Mouse (Mus musculus) CH12.LX (cell line): ENCODE measurements at regions not wholly inside any gene's neighbourhood (a gene's known extent, or its start where the extent isn't known, plus 50 kb on each side); places are given as distances from the start of the nearest gene placed in this dataset.

ENCODE experiments used
- CHD1 ChIP-seq: IDR thresholded peaks from 2 replicates; pipeline ENCODE4 v1.6.1; 2012; ENCODE audit warnings: low read depth, low read length, improper control_type of control experiment, inconsistent platforms
- CHD2 ChIP-seq: IDR thresholded peaks from 2 replicates; pipeline ENCODE4 v1.6.1; 2011; ENCODE audit warnings: low read length, improper control_type of control experiment
- CTCF ChIP-seq, 2 experiments: IDR thresholded peaks in 1 of 2; conservative IDR thresholded peaks in 1 of 2; 2 replicates each; pipeline ENCODE4 v1.5.1; 2011 to 2012; ENCODE audit warnings: low read depth in 2 of 2, low read length in 2 of 2, improper control_type of control experiment in 1 of 2, inconsistent platforms in 1 of 2, mild to moderate bottlenecking in 1 of 2, moderate library complexity in 1 of 2
- EP300 ChIP-seq: IDR thresholded peaks from 2 replicates; pipeline ENCODE4 v1.6.1; 2011; ENCODE audit warnings: low read length, improper control_type of control experiment
- MAZ ChIP-seq: IDR thresholded peaks from 2 replicates; pipeline ENCODE4 v1.6.1; 2012; ENCODE audit warnings: low read depth, mild to moderate bottlenecking, inconsistent platforms, low read length, improper control_type of control experiment, moderate library complexity
- POLR2A ChIP-seq: IDR thresholded peaks from 2 replicates; pipeline ENCODE4 v1.6.1; 2011; ENCODE audit warnings: low read depth, mild to moderate bottlenecking, improper control_type of control experiment, low read length
- POLR2AphosphoS2 ChIP-seq: IDR thresholded peaks from 2 replicates; pipeline ENCODE4 v1.6.1; 2011; ENCODE audit warnings: low read depth, low read length, improper control_type of control experiment
- TBP ChIP-seq: conservative IDR thresholded peaks from 2 replicates; pipeline ENCODE4 v1.6.1; 2011; ENCODE audit warnings: low read depth, low read length, improper control_type of control experiment
- ZKSCAN1 ChIP-seq: IDR thresholded peaks from 2 replicates; pipeline ENCODE4 v1.6.1; 2012; ENCODE audit warnings: low read depth, inconsistent platforms, low read length, improper control_type of control experiment, borderline replicate concordance
- ZNF384 ChIP-seq: IDR thresholded peaks from 2 replicates; pipeline ENCODE4 v1.6.1; 2012; ENCODE audit warnings: low read depth, low read length, improper control_type of control experiment, inconsistent platforms

DNA sequence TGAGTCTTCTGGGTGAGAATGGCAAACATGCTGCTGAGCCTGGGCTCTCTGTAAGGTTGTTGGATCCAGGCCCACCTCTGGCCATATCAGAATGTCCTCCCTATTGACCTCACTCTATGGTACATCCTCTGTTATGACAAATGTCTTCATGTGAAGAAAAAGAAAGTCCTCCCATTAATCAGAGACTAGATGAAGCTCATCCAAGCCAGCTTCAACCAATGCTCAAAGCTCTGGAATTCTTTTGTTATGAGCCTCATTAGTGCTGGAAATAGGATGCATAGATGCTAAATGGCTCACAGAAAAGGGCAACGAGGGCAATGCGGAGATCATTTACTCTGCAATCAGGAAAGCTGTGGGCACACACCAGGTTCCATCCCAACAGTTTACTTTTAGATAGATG is 135.8 kb downstream of the Gm12728 start:
- TF ChIP-seq CHD2 (no peak), CTCF (conservative IDR thresholded peaks at IDR 0.05 in 1 of 2, IDR thresholded peaks at IDR 0.05 in 1 of 2; ENCODE audit: low read depth in 2 of 2, low read length in 2 of 2) (no peak), TBP (no peak), MAZ (no peak), POLR2AphosphoS2 (no peak), CHD1 (no peak), ZKSCAN1 (no peak), ZNF384 (no peak), POLR2A (no peak), EP300 (no peak)
